Mouse (Mus musculus) spleen, postnatal 14 days (tissue): ENCODE results near the gene Msantd4.
A peak's percentile ranks its signal among the peaks of the same experiment; 100 is the strongest.
"Not testable (repeated sequence)": the region's sequence is repeated elsewhere in the genome, so short reads cannot be mapped to it uniquely, and the experiment has no call there.

Experiments
- DNase-seq, 2 experiments: peaks; one replicate each; pipeline ENCODE4 v3.0.0; 2021 to 2022; ENCODE audit warnings: low spot score in 2 of 2

Gene Msantd4

DNA sequence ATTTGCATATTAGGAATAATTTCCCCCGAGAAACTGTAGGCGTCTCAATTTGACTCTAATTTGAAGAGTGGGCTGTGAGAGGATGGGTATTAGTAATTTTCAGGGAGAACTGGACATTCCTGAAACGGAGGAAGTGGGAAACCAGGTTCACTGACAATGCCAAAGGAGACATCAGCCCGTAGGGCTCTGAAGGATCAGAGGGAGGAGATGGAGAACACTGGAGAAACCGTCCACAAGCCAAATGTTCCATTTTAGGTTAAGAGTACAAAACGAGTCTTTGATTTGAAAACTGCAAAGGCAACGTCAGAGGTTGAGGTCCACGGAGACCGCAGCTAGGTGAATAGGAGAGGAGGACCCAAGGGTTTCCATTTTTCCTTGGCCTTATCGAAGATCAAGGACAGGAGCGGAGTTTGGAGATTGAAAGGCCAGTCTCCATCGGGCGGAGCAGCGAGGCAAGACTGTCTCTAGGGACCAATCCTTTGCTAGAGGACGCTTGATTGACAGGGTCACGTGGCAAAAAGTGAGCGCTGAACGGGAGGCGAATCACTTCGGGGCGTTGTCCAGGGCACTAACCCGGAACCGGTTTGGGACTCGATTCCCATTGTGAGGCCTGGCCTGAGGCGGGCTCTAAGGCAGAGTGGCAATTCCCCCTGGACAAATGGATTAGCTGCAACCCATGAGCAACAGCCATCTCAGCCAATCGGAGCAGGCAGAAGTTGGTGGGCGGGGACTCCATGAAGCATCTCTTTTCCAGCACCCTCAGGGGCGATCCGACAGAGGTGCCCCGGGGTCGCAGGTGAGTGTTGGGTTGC is at the start of gene Msantd4:
TSS of gene Msantd4 (plus strand) at position 735 of the 812 bp plus-strand sequence.
- peak; percentile 71 to 86 for DNase-seq

DNA sequence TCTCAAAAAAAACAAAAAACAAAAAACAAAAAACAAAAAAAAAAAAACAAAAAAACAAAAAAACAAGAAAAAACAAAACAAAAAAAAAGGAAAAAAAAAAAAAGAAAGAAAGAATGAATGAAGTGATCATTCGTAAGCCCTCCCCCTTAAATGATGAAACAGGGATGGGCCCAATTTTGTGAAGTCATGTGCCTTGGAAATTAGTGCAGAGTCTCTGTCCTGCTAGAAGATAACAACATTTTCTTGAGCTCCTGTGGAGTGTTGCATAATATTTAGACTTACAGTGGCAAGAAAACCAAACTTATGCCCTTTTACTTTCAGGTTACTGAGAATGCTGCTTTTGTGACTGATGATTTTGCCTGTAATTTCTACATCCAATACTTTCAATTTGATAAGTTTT is 23.2 kb upstream of the Msantd4 start:
- no peak for DNase-seq

DNA sequence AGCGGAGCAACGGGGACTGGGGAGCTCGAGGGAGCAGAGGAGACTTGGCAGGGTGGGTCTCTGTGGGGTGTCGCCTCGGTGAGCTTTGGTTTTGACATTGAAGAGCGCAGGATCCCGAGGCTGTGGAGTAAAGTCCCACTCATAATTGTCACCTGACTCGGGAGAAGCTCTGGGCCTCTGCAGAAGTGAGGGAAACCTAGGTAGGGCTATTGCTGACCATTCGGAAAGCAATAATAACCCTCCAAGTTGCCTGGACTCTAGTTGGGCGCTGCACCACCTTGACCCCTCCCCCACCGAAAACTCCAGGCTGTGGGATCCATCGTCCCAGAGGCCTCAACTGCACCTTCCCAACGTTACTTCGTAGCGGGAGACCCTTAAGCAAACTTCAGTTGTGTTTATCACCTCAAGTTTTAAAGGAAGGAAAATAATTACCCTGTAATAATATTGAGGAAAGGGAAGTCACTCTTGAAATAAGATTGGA is 318 bp downstream of the Msantd4 start:
- DNase-seq: no peak

DNA sequence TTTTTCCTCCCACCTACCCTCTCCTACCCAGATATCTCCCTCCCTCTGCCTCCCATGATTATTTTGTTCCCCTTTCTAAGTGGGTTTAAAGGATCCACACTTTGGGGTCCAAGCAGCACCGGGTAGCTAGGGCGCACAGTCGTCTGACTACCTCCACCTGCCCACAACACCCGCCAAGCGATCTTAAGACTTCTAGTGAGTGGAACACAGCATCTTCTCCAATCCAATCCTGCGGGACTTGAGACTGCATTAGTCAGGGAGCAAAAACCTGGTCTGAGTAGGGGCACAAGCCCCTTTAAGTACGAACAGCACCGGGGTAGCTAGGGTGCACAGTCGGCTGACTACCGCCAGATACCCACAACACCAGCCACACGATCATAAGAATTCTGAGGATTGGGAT is 24.4 kb downstream of the Msantd4 start:
- DNase-seq: not testable (repeated sequence)
